Mouse (Mus musculus) ES-Bruce4 (cell line): ENCODE data around the gene Sox5.

ENCODE experiments used
- CTCF ChIP-seq: IDR thresholded peaks from one replicate; pipeline ENCODE4 v1.8.1; 2011; ENCODE audit warnings: low read depth, low read length
- EP300 ChIP-seq: IDR thresholded peaks from 2 replicates; pipeline ENCODE4 v1.6.1; 2011; ENCODE audit warnings: low read depth, low read length; ENCODE audit not compliant: insufficient read depth

DNA sequence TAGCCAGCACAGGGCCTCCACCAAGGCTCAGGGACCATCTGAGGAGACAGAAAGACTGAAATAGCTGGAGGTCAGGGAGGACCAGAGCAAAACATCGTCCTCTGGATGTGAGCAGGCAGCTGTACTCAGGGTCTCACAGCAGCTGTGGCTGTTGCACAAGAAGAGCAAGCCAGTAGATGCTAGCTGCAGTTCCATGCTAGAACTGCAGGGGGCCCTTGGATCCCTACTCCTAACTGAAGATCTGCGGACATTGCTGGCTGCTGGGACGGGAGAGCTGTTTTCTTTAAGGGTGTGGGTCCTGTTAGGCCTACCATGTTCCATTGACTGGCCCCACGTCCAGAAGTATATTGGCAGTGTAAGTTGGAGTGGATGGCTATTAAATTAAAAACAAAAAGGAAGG, 137.1 kb downstream of the Sox5 start:
- TF ChIP-seq EP300 (no peak), CTCF (peak; percentile 32)
